Mouse (Mus musculus) urinary bladder, adult 2 months (tissue): Measurements from ENCODE around the gene Hgd. TPM values are rescaled to one million over a fixed set of nuclear protein-coding genes. Genes with fewer than 3 reads are reported as not detected.

Experiments used
- DNase-seq: peaks from one replicate; pipeline ENCODE4 v3.0.0; 2022; ENCODE audit warnings: low spot score
- polyA plus RNA-seq: library from polyadenylated mRNA; depleted of rRNA; stranded (reverse); fragments of >200 nt; gene quantifications from 2 replicates; pipeline ENCODE4 v1.2.3, GENCODE M21; 2012; rRNA removed

Gene Hgd
- polyA plus RNA-seq, result 0.19 and 0.51 TPM in 2 replicates

DNA sequence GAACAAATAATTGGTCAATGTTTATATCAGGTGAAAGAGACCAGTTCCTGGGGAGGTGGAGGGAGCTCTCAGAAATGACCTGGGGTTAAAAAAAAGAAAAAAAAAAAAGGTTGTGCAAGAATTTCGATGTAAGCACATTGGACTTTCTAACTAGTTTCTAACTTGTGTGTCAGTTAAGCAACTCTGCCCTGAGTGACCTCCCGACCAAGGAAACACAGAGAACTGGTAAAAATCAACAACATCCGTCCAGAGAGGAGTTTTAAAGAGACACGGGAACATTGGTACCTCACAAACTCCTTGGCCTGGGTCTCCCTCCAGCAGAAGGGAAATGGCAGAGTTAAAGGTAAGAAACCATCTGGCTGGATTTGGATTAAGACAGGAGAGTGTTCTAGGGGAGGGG lies at the start of gene Hgd:
Hgd (plus strand) TSS at position 160 of the 400 bp plus-strand sequence.
- no peak for DNase-seq

DNA sequence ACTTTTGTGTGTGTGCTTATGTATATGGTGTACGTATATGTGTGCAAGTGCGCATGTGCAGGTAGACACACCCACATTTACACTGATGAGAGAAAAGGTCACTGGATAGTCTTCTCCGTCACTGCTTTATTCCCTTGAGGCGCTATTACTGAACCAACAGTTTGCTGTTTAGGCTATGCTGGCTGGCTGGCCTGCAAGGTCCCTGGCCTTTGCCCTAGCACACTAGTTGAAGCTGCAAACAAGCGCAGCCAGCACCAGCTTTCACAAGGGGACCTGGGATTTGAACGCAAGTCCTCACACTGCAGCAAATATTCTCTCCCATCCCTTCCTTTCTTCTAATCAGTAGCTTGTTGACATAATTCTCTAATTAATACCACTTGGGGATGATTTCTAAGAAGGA lies 49.8 kb upstream of the Hgd start:
- DNase-seq, result no peak

DNA sequence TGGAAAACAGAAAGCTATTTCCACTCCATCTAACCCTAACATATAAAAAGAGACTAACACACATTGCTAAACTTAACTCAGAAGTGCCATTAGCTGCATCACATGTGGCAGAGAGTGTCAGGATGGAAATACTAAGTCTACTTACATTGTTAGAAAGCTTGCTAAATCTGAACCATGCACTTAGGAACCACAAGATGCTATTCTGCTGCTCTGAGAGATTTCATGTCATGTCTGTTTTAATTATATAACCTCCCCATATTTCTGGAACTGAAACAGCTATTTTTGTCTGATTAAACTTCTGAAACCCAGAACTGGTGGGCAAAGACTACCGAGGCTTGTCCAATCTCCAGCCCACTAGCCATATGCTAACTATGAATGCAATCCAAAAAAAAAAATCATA lies 47.9 kb upstream of the Hgd start:
- DNase-seq, result no peak

DNA sequence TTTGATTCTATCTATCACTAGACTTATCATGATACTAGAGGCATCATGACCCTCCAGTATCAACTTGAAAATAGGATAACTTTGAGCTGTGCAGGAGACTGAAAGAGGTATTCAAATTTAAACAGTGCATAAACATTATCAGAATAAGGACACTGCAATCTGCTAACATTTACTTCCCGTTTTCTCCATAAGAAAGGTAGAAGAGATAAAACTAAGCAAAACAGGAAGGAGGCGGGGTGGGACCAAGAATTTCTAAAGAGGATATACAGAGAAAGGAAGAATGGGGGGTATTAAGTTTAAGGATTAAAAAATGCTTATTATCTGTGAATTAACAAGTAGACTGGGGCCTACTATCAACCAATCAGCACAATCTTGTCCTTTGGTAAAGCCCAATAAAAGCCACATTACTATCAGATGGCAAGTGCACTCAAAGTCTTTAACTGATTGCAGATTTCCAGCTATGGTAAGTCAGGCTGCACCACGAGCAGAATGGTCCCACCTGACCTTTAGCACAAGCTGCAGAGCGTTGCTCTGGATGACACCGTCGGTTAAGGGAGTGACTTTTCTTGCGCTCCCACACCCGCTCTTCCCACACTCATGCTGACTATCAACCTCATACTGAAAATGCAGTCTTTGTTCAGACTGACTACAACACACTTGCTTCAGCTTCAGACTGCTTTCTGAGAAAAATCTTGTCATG lies 46.4 kb upstream of the Hgd start:
- DNase-seq, result no peak

DNA sequence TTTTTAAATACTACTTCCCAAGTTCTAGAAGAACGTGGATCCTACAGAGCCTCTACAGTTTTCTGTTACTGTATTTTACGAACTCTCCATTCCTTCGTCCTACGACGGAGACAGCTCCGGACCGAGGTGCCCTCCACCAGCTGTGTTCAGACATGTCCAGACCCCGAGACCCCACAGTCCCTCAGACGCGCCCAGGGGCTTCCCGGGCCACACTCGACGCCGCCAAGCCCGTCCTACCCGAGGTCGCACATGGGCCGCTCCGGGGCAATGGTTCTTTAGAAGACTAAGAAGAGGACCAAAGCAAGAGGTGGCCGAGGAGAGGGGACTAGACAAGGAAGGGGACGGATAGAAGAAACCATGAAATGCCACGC lies 40.7 kb upstream of the Hgd start:
- DNase-seq, result no peak

DNA sequence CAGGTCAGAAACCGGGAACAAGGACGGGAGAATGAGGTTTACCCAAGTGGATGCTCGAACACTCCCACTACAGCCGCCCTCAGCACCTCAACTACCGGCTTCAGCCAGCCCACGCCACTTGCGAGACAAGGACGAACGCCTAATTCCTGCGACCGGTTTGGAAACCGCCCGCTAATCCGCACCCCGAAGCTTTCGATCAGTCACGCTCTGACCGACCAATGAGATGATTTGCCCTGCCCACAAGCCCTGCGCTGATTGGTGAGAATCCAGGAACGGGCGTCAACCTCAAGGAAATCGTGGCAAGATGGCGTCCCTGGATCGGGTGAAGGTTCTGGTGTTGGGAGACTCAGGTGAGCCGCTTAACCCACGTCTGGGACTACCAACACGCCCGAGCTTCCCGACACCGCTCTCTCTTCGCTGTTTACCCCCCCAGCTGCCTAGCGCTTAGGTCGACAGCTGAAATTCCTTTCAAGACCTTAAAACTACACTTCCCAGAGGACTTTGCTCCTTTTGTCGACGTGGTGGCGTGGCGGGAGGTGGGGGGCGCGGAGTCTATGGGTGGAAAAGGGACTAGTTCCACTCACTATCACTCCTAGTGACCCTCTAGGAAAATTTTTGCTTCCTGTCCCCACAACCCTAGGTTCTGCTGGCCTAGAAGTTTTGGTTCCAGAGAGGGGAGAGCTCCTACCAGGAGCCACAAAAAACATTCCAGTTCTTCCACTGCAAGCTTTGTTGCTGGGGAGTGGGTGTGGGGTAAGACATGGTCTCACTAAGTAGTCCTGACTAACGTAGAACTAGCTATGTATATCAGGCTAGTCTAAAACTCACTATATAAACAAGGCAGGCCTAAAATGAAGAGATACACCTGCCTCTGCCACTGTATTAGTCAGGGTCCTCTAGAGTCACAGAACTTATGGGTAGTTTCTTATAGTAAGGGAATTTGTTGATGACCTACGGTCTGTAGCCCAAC lies 40.1 kb upstream of the Hgd start, which contains the start of the genes Gtf2e1 and Rabl3:
Gtf2e1 (minus strand) TSS at position 179 of the 970 bp plus-strand sequence.
Rabl3 (plus strand) TSS at position 275 of the 970 bp plus-strand sequence.
- DNase-seq, result peak; percentile 84

DNA sequence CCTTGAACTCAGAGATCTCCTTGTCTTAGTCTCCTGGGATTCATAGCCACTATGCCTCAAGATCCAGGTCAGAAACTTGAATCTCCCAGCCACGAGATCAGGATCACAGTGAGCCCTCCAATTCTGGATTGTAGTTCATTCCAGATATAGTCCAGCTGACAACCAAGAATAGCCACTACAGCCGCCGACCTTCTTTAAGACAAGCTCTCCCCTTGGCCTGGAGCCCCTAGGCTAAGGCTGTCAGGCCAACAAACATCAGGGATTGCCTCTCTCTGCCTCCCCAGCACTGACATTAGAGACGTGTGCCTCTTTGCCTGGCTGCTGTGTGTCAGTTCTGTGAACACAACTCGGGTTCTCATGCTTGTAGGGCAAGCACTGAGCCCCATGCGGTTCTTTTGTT lies 39.2 kb upstream of the Hgd start:
- DNase-seq, result no peak

DNA sequence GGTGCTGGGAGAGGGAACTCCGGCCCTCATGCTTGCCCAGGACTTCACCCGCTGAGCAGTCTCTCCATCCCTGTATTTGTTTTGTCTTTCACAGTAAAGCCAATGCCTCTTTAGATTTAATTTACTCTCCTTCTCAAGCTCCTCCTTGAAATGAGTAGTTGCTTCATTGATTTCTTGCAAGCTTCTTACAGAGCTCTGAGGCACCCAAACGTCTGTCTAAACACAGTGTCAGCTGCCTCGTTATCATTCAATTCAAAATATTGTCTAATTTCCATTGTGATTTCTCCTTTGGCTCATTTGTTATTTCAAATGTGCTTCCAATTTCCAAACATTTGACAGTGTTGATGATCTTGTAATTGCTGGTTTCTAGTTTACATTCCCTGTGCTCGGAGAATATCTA lies 33.6 kb upstream of the Hgd start:
- DNase-seq, result no peak

DNA sequence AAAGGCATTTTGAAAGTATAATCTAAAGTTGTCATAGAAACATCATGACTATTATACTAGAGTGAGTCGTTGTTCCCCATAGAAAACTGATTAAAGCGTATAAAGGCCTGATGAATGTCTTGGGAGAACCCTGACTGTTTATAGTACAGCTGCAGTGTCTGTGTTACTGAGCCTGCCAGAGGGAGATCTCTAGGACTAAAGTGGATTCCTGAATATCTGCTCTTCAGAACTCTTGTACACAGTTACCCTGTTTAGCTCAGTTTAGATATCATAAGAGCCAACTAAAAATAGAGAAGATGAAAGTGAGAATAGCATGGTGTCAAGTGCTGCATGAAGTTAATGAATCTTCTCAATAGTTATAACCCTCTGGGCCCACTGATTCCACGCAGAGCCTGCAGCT lies 29.7 kb upstream of the Hgd start:
- DNase-seq, result no peak

DNA sequence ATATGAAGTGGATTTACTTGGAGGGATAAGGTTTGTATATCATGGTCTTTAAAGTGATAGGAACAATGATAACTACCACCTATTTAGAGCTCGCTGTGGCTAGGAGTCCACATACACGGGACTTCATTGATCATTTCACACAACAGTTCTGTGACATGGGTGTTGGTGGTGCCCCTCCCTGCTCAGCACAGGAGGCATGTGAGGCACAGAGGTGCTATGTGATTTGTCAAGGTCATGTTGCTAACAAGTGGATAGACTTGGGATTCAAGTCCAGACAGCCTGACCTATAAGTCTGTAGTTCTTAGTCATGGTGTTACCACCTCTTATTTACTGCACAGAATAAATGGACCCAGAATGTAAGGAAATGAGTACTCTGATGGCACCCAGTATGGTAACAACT lies 29.0 kb upstream of the Hgd start:
- no peak for DNase-seq

DNA sequence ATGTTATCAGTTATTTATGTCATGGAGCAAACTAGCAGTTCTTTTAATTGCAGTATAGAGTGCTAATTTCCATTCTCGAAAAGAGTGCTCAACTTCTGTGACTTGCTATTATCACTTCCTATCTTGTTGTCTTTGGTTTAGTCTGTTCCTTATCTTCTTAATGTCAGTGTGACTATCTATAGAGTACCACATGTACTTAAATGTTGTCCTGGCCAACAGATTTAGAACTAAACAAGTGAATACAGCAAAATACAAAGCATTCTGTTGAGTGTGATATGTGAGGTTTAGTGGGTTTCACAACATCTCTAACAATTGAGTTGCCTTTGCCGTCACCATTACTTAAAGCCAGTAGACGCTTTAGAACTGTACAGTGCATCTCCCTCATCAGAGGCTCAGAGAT lies 27.1 kb upstream of the Hgd start:
- DNase-seq, result no peak

DNA sequence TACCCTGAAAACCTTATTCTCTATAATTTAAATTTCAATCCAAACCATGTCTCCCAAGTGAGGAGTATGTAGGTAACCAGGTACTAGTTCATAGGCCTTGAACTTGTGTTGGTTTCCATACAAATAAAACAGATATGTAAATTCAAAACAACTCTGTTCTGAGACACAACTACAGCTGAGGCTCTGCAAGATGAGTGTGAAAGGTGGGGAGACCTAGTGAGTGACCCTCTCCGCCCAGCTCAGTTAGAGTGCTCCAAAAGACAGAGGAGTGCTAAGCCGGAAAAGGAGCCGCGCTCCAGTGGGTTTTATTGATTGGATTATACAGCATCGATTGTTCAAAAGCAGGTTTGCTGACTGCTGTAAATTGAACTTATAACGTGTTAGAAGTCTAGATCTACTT lies 17.5 kb upstream of the Hgd start:
- no peak for DNase-seq

DNA sequence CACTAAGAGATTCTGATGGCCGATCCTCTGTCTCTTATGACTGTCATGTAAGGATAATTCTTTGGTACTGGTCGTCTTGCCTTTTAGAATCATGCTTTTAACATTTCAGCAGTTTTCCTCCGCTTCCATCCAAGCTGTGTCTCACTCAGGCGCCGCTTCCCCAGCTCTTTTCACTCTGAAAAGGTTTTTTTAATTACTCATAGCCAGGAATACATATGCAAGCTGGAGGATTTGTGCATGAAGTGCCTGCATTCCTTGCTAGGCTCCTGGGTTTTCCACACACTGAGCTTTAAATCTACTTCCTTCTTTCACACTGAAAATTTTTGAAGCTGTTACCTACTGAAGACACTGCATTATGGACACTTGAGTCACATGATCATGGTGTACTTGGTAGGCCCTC lies 17.0 kb upstream of the Hgd start:
- DNase-seq, result no peak

DNA sequence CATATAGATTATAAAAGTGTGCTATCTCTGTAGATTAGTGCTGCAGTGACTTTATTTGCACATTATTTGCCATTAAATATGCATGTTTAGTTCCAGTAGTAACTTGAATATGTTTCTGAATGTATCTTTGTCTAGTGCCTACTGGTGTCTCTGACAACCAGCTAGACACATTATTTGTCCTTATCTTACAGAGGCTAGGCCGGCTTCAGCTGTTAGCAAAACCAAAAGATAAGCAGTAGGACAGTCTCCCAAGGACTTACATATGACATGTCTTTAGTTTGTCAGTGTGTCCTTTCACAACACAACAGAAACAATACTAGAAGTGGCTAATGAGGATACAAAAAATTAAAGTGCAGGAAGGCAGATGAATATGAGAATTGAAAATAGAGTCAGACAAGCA lies 14.8 kb upstream of the Hgd start:
- no peak for DNase-seq

DNA sequence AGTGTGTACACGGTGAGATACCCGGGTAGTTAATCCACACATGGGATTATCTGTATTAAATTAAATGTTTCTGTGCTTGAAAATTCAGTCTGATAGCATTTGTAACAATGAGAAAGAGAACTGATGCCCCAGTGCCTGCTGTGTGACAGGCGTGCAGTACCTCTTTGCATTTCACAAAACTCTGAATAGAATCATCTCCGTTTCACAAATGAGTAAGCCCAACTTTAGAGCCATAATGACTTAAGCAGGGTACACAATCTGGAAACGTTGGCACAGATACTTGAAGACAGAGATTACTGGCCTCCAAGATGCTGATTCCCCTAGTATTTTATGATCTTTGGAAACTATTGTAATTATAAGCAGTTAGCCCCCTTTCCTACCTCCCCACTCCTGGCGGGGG lies 13.8 kb upstream of the Hgd start:
- no peak for DNase-seq

DNA sequence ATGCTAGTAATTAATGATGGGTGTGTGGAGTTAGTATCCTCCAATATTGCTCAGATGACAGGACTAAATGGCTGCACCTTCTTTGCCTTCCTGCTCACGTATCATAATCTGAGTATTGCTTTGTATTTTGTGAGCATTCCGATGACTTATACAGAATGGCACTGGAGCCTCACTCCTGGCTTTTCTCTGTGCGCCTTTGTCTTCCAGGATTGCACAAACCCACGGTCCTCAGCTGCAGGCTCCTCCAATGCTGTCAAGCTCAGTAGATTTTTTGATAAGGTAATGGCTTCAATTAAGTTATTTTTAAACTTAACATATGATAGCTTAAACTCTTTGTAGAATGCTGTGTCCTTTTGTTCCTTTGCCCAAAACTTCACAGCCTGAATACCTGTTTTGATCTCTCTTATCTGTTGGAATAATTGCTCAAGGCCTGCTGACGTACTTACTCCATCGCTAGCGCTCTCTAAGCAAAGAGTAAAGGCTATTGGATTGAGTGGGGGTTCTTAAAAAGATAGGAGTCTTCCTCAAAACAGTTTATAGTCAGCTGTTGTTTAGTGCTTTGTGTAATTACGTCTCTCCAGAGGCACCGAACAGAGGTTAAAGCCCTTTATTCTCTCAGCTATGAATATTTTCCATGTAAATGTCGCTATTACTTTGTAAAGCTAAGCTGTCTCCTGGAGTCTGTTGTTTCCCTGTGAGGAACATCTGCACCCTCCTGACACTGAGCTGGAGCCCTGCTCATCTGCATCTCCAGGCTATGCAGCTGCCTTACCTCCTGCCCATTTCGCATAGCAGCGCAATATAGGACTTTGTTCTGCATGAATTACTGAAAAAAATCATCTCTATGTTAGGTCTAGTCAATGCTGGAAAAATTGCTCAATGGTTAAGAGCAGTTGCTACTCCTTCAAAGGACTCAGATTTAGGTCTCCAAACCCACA lies 12.6 kb upstream of the Hgd start:
- no peak for DNase-seq

DNA sequence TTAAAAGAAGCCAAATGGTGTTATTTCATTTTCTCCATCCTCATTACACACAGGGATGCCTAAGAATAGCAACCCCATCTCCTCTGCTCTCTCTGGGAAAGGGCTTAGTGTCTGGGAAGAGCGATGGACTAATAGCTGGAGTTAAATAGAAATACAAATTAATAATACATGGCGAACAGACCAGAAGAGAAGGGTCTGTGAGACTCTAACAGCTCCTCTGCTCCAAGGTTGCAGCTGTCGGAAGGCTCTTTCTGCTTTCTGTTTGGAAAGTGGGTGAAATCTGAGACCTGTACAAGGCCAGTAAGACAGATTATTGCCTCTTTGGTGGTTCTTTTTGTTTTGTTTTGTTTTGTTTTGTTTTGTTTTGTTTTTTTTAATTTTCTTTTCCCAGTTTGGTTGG lies 8.4 kb upstream of the Hgd start:
- DNase-seq, result no peak

DNA sequence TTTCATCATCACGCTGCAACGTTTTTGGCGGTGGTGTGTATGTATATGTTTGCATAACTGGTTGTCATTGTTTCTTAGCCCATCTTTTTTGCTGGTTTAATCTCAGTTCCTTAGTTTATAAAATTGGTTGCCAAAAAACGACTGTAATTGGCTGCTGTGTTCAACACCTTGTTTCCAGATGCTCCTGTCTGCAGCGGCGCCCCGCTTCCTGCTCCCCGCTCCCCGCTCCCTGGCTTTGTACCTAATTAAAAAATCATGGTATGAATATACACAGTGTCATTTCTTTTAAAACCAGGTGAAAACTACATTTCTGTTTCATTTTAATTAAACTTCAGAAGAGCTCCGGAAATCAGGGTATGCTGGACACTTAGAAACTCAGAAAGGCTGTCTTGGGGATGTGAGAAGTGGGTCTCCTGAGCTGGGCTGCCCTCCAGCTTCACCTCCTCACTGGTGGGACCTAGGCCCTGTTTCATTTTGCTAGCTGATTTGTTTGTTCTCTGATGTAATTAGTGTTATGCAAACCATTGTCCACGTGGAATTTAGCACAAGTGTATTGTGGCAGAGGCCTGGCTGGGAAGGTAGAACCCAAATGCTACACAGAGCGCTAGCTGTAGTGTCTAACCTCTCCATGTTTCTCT lies 7.7 kb upstream of the Hgd start:
- DNase-seq, result no peak

DNA sequence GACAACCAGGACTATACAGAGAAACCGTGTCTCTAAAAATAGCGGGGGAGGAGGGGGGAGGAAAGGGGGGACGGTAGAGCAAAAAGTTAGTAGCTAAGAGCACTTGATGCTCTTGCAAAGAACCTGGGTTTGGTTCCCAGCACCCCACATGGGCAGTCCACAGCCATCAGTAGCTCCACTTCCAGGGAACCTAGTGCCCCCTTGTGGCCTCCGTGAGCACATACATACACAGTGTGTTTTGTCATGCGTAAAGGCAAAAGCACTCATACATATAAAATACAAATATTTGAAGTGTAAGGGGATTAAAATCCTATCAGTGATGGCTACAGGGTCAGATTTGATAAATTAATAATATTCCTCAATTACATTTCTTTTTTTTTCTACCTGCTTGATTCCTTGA lies 6.9 kb upstream of the Hgd start:
- DNase-seq, result no peak

DNA sequence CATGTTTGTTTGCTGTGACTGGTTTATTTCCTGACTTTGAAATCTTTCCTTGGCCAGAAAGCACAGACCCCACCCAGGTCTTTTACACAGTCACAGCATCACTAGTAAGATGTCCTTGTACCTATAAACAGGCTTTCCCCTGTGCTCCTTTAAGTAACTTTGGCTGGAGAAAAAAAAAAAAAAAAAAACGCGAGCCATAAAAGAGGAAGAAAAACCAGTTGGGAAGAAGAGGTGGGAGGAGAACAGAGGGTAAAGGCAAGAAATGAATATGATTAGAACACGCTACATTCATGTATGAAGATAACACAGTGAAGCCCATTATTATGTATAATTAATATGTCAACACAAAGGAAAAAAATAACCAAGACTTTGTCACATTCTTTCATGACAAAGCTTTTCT lies 4.6 kb upstream of the Hgd start:
- no peak for DNase-seq

DNA sequence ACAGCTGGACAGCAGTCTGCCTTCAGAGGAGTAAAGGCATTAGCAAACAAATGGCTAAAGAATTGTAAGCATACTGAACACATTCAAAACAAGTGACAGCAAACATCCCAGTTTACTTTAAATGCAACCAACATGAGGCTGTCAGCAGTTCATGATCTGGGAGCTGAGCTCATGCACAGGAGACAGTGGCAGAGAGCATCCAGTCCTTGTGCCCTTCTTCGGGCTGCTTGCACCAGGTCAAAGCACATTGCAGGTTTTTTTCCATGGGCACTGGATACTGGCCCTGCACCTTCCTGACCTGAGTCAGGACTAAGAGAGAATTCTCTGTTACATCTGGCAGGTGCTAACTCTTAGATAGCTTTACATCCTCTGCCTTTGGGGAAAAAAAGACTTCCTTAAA lies 362 bp upstream of the Hgd start:
- no peak for DNase-seq

DNA sequence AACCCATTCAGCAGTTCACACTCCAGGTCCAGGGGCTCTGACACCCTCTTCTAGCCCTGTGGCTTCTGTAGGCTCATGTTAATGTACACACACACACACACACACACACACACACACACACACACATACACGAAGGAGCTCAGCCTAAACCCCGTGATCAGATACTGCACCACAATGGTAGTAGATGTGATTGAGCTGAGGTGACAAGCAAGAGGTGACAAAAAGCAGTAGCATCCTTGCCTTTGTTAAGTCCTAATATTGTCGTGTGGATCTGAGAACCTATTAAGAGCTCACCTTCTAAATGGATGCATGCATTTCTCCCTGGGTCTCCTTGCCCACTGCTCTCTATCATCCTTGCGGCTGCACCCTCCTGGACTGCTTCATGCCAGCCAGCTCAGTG lies 698 bp downstream of the Hgd start:
- DNase-seq, result no peak
